Mouse (Mus musculus) heart, embryonic 16.5 days (tissue): Measurements from ENCODE around the gene Tmem184c. TPM values are rescaled to one million over a fixed set of nuclear protein-coding genes. Genes with fewer than 3 reads are reported as not detected.
A peak's percentile ranks its signal among the peaks of the same experiment; 100 is the strongest.

ENCODE experiments used
- ATAC-seq: fragments of 200-750 bp; cut with Nextera tagmentation; replicated peaks from 2 replicates; pipeline ENCODE4 v1.8.0; 2017; ENCODE audit warnings: moderate number of reproducible peaks; ENCODE audit not compliant: insufficient read depth, low FRiP score; ENCODE audit errors: extremely low read depth
- H3K27ac ChIP-seq: fragments of 300-500 bp; sonication (generic); 2 replicates; pipeline ENCODE4 v1.5.1; 2014; ENCODE audit warnings: mild to moderate bottlenecking, low read length, control low read depth, moderate library complexity
- H3K27me3 ChIP-seq: fragments of 300-500 bp; sonication (generic); 2 replicates; pipeline ENCODE4 v1.6.1; 2014; ENCODE audit warnings: low read length, mixed read lengths; ENCODE audit not compliant: control insufficient read depth, insufficient read depth
- H3K36me3 ChIP-seq: fragments of 300-500 bp; sonication (generic); 2 replicates; pipeline ENCODE4 v1.6.1; 2014; ENCODE audit not compliant: control insufficient read depth, insufficient read depth
- H3K4me1 ChIP-seq: fragments of 300-500 bp; sonication (generic); 2 replicates; pipeline ENCODE4 v1.6.1; 2014; ENCODE audit warnings: low read length, mixed read lengths; ENCODE audit not compliant: control insufficient read depth, insufficient read depth
- H3K4me2 ChIP-seq: fragments of 300-500 bp; sonication (generic); 2 replicates; pipeline ENCODE4 v1.6.1; 2014; ENCODE audit warnings: low read depth, mild to moderate bottlenecking, control low read depth, low read length
- H3K4me3 ChIP-seq: fragments of 300-500 bp; sonication (generic); 2 replicates; pipeline ENCODE4 v1.5.1; 2014; ENCODE audit warnings: mild to moderate bottlenecking, control low read depth, low read length
- H3K9ac ChIP-seq: fragments of 300-500 bp; sonication (generic); 2 replicates; pipeline ENCODE4 v1.6.1; 2014; ENCODE audit warnings: low read length, control low read depth
- H3K9me3 ChIP-seq: fragments of 300-500 bp; sonication (generic); replicated peaks from 2 replicates; pipeline ENCODE4 v1.6.1; 2016; ENCODE audit warnings: low read length; ENCODE audit not compliant: control insufficient read depth
- WGBS: fragments of 180-500 bp; shearing (Covaris S2); extraction: QIAGEN DNeasy Blood & Tissue Kit; methylation state at CpG from one replicate; pipeline ENCODE4 v1.1.7; 2014; 5-methylcytosine and 5-hydroxymethylcytosine counted together
- polyA plus RNA-seq: library from polyadenylated mRNA; unstranded; fragments of >200 nt; fragmentation: Nextera tagmentation; extraction: Ambion mirVana; gene quantifications from 2 replicates; pipeline ENCODE4 v1.2.1, GENCODE M21; 2015

Gene Tmem184c
- 19.9 and 23.6 TPM in 2 replicates for polyA plus RNA-seq

- H3K4me2 ChIP-seq = peak within 1 kb of the TSS; percentile 95
- peak; percentile 98 for ATAC-seq
- no peak within 1 kb of the TSS for H3K27ac ChIP-seq
- peak within 1 kb of the TSS; percentile 94 for H3K4me3 ChIP-seq
- peaks cover 9% of the 10 kb centered on the region for H3K4me1 ChIP-seq
- peak within 1 kb of the TSS; percentile 80 for H3K9ac ChIP-seq
- H3K36me3 ChIP-seq = 0 out of 2 replicates have a peak, but pooled peaks cover under 1% of the 10 kb centered on the region
- under 1% methylated on average over 36 of the region's 36 CpGs for WGBS
- H3K9me3 ChIP-seq = no peaks in the 10 kb centered on the region
- H3K27me3 ChIP-seq = no peaks in the 10 kb centered on the region
Observed at GRCm38 (mm10) chr8:77610374-77610969, at the start of gene Tmem184c. Gene Tmem184c (minus strand): TSS chr8:77610698.

- peaks cover 16% of the 10 kb centered on the region for H3K36me3 ChIP-seq
- H3K9ac ChIP-seq = no peak overlapping the region
- no peak overlapping the region for H3K27ac ChIP-seq
- WGBS = 72% methylated on average over 4 of the region's 4 CpGs
- H3K27me3 ChIP-seq = no peaks in the 10 kb centered on the region
- H3K4me3 ChIP-seq = no peak overlapping the region
- no peak for ATAC-seq
- no peak overlapping the region for H3K4me2 ChIP-seq
- H3K4me1 ChIP-seq = no peaks in the 10 kb centered on the region
- no peaks in the 10 kb centered on the region for H3K9me3 ChIP-seq
Observed at GRCm38 (mm10) chr8:77659534-77660080, 49.1 kb upstream of the Tmem184c start.

- no peaks in the 10 kb centered on the region for H3K4me1 ChIP-seq
- H3K9ac ChIP-seq = no peak overlapping the region
- H3K36me3 ChIP-seq = peaks cover 4% of the 10 kb centered on the region; the same call in 1 of the 2 replicates
- 67% methylated on average over 3 of the region's 3 CpGs for WGBS
- no peak overlapping the region for H3K4me3 ChIP-seq
- H3K27ac ChIP-seq = no peak overlapping the region
- H3K4me2 ChIP-seq = no peak overlapping the region
- no peak for ATAC-seq
- H3K9me3 ChIP-seq = no peaks in the 10 kb centered on the region
- no peaks in the 10 kb centered on the region for H3K27me3 ChIP-seq
Observed at GRCm38 (mm10) chr8:77658356-77658755, 47.9 kb upstream of the Tmem184c start.

GRCm38 (mm10) chr8:77650646-77651190 is 40.2 kb upstream of the Tmem184c start:
- no peak for ATAC-seq
- Histone ChIP-seq H3K27me3 (no peaks in the 10 kb centered on the region), H3K27ac (no peak overlapping the region), H3K4me2 (no peak overlapping the region), H3K4me1 (no peaks in the 10 kb centered on the region), H3K9me3 (no peaks in the 10 kb centered on the region), H3K36me3 (no peaks in the 10 kb centered on the region), H3K9ac (no peak overlapping the region), H3K4me3 (no peak overlapping the region)
- WGBS = 50% methylated on average over 1 of the region's 1 CpGs

- H3K27ac ChIP-seq = no peak overlapping the region
- no peak overlapping the region for H3K4me2 ChIP-seq
- no peak overlapping the region for H3K9ac ChIP-seq
- no peaks in the 10 kb centered on the region for H3K36me3 ChIP-seq
- WGBS = 70% methylated on average over 5 of the region's 5 CpGs
- no peak for ATAC-seq
- no peaks in the 10 kb centered on the region for H3K27me3 ChIP-seq
- no peaks in the 10 kb centered on the region; the same call in 1 of the 2 replicates for H3K4me1 ChIP-seq
- H3K9me3 ChIP-seq = no peaks in the 10 kb centered on the region
- H3K4me3 ChIP-seq = no peak overlapping the region
Observed at GRCm38 (mm10) chr8:77640093-77640839, 29.8 kb upstream of the Tmem184c start.

GRCm38 (mm10) chr8:77637593-77637992 is 27.1 kb upstream of the Tmem184c start:
- Histone ChIP-seq H3K4me1 (no peaks in the 10 kb centered on the region; the same call in 1 of the 2 replicates), H3K27ac (no peak overlapping the region), H3K36me3 (no peaks in the 10 kb centered on the region), H3K9me3 (no peaks in the 10 kb centered on the region), H3K4me3 (no peak overlapping the region), H3K9ac (no peak overlapping the region), H3K27me3 (no peaks in the 10 kb centered on the region), H3K4me2 (no peak overlapping the region)
- no peak for ATAC-seq
- WGBS = 85% methylated on average over 3 of the region's 3 CpGs

GRCm38 (mm10) chr8:77634035-77634434 is 23.5 kb upstream of the Tmem184c start:
- WGBS = 73% methylated on average over 5 of the region's 5 CpGs
- H3K27ac ChIP-seq = no peak overlapping the region
- peaks cover 3% of the 10 kb centered on the region; the same call in 1 of the 2 replicates for H3K4me1 ChIP-seq
- H3K27me3 ChIP-seq = no peaks in the 10 kb centered on the region
- H3K9me3 ChIP-seq = no peaks in the 10 kb centered on the region
- H3K4me2 ChIP-seq = no peak overlapping the region
- no peak for ATAC-seq
- no peaks in the 10 kb centered on the region for H3K36me3 ChIP-seq
- H3K4me3 ChIP-seq = no peak overlapping the region
- H3K9ac ChIP-seq = no peak overlapping the region

- Histone ChIP-seq H3K9ac (no peak overlapping the region), H3K27ac (no peak overlapping the region), H3K27me3 (no peaks in the 10 kb centered on the region), H3K36me3 (no peaks in the 10 kb centered on the region), H3K4me3 (no peak overlapping the region), H3K4me2 (no peak overlapping the region), H3K4me1 (peaks cover 3% of the 10 kb centered on the region; the same call in 1 of the 2 replicates), H3K9me3 (no peaks in the 10 kb centered on the region)
- no peak for ATAC-seq
- 65% methylated on average over 2 of the region's 2 CpGs for WGBS
Observed at GRCm38 (mm10) chr8:77633211-77633610, 22.7 kb upstream of the Tmem184c start.

GRCm38 (mm10) chr8:77630691-77631090 is 20.2 kb upstream of the Tmem184c start:
- Histone ChIP-seq H3K9me3 (no peaks in the 10 kb centered on the region), H3K4me1 (peaks cover 3% of the 10 kb centered on the region; the same call in 1 of the 2 replicates), H3K36me3 (no peaks in the 10 kb centered on the region), H3K4me2 (no peak overlapping the region), H3K9ac (peak overlapping the region; percentile 38; the same call in 1 of the 2 replicates), H3K27ac (no peak overlapping the region), H3K4me3 (no peak overlapping the region), H3K27me3 (no peaks in the 10 kb centered on the region)
- no peak for ATAC-seq
- WGBS = 60% methylated on average over 3 of the region's 3 CpGs
